11 mouse cellular contexts compared by ENCODE assay signal in genomic region chr8:119798965-119799264, GRCm38 (mm10). TPM values are rescaled to one million over a fixed set of nuclear protein-coding genes. Genes with fewer than 3 reads are reported as not detected.
DNase-seq lines count a peak whose midpoint lies in the region; ATAC-seq and TF ChIP-seq lines count a peak whose summit lies in the region.
"Had no signal": no experiment of that assay in that cellular context is flagged by ENCODE, and none has a peak within 500 bp of the region (broad histone marks: within the 10 kb centered on the region; RNA-seq: fewer than 3 reads in every experiment).

No protein-coding gene starts in this region.

- H3K4me2 ChIP-seq in lung, embryonic 14.5 days = peak overlapping the region; percentile 43
- H3K4me2 ChIP-seq in forebrain, embryonic 13.5 days = peak overlapping the region; percentile 42
- no peak overlapping the region for H3K4me2 ChIP-seq in intestine, embryonic 16.5 days (ENCODE audit: low read depth, low read length)
- peak overlapping the region; percentile 48 for H3K4me2 ChIP-seq in neural tube, embryonic 12.5 days (replicated peaks)

- ATAC-seq in lung, embryonic 14.5 days (ENCODE audit: insufficient read depth) = no peak; the same call in 1 of the 2 replicates
- no peak; the same call in 1 of the 2 replicates for ATAC-seq in forebrain, embryonic 13.5 days
- peak; percentile 24 for ATAC-seq in intestine, embryonic 16.5 days
- ATAC-seq in neural tube, embryonic 12.5 days (ENCODE audit: low FRiP score, low read depth) = peak; percentile 30; the same call in 1 of the 2 replicates
- no peak for ATAC-seq in erythroid progenitor cell, adult 5-6 weeks (replicated peaks; ENCODE audit: low FRiP score, poor library complexity, severe bottlenecking)
- ATAC-seq: Patski had no signal

- DNase-seq in lung, embryonic 14.5 days = no peak
- DNase-seq in lung, postnatal 36 days = no peak
- no peak for DNase-seq in cerebellum, adult 11-12 months
- DNase-seq in embryo, embryonic 9.5 days (ENCODE audit: extremely low spot score) = no peak
- DNase-seq: right cerebral cortex, postnatal 25 days had no signal

- peaks cover 5% of the 10 kb centered on the region for H3K4me1 ChIP-seq in lung, embryonic 14.5 days (ENCODE audit: insufficient read depth)
- H3K4me1 ChIP-seq in forebrain, embryonic 13.5 days = peaks cover 36% of the 10 kb centered on the region
- H3K4me1 ChIP-seq in intestine, embryonic 16.5 days (ENCODE audit: control insufficient read depth, insufficient read depth, low read length) = peaks cover 11% of the 10 kb centered on the region
- peaks cover 37% of the 10 kb centered on the region for H3K4me1 ChIP-seq in neural tube, embryonic 12.5 days

- no peak for TF ChIP-seq CTCF in lung, embryonic 14.5 days (IDR thresholded peaks at IDR 0.05; ENCODE audit: low read depth)

- no peaks in the 10 kb centered on the region for H3K9me3 ChIP-seq in lung, embryonic 14.5 days (ENCODE audit: low read depth, low read length)
- H3K9me3 ChIP-seq in forebrain, embryonic 13.5 days (replicated peaks) = no peaks in the 10 kb centered on the region
- H3K9me3 ChIP-seq in intestine, embryonic 16.5 days (ENCODE audit: control insufficient read depth, low read length) = no peaks in the 10 kb centered on the region
- H3K9me3 ChIP-seq in neural tube, embryonic 12.5 days = no peaks in the 10 kb centered on the region

- H3K4me3 ChIP-seq in lung, embryonic 14.5 days (ENCODE audit: low read depth, low read length) = no peak overlapping the region
- H3K4me3 ChIP-seq in forebrain, embryonic 13.5 days = no peak overlapping the region
- no peak overlapping the region for H3K4me3 ChIP-seq in intestine, embryonic 16.5 days (ENCODE audit: low read length)
- no peak overlapping the region for H3K4me3 ChIP-seq in neural tube, embryonic 12.5 days

- H3K9ac ChIP-seq in lung, embryonic 14.5 days = no peak overlapping the region
- H3K9ac ChIP-seq in forebrain, embryonic 13.5 days = no peak overlapping the region; the same call in 1 of the 2 replicates
- H3K9ac ChIP-seq in intestine, embryonic 16.5 days (ENCODE audit: low read depth, low read length) = no peak overlapping the region
- peak overlapping the region; percentile 26; the same call in 1 of the 2 replicates for H3K9ac ChIP-seq in neural tube, embryonic 12.5 days
- H3K9ac ChIP-seq: liver, embryonic 14.5 days had no signal

- H3K27ac ChIP-seq in lung, embryonic 14.5 days (ENCODE audit: low read depth) = no peak overlapping the region
- peak overlapping the region; percentile 86 for H3K27ac ChIP-seq in forebrain, embryonic 13.5 days
- no peak overlapping the region for H3K27ac ChIP-seq in intestine, embryonic 16.5 days (ENCODE audit: low read length)
- H3K27ac ChIP-seq in neural tube, embryonic 12.5 days = 0 out of 2 replicates have a peak overlapping the region, but pooled peaks have one; percentile 67
- H3K27ac ChIP-seq: liver, embryonic 14.5 days had no signal

- no peaks in the 10 kb centered on the region for H3K36me3 ChIP-seq in lung, embryonic 14.5 days (ENCODE audit: insufficient read depth)
- no peaks in the 10 kb centered on the region for H3K36me3 ChIP-seq in forebrain, embryonic 13.5 days (ENCODE audit: poor library complexity, severe bottlenecking)
- H3K36me3 ChIP-seq in intestine, embryonic 16.5 days (ENCODE audit: control insufficient read depth, insufficient read depth, low read length) = no peaks in the 10 kb centered on the region
- H3K36me3 ChIP-seq in neural tube, embryonic 12.5 days = no peaks in the 10 kb centered on the region

- WGBS in lung, embryonic 14.5 days = 51% methylated on average over 2 of the region's 2 CpGs
- 56% methylated on average over 2 of the region's 2 CpGs for WGBS in forebrain, embryonic 13.5 days
- 57% methylated on average over 2 of the region's 2 CpGs for WGBS in intestine, embryonic 16.5 days
- WGBS in neural tube, embryonic 12.5 days = 56% methylated on average over 2 of the region's 2 CpGs

- no peaks in the 10 kb centered on the region for H3K27me3 ChIP-seq in lung, embryonic 14.5 days (ENCODE audit: insufficient read depth, low read length)
- H3K27me3 ChIP-seq in forebrain, embryonic 13.5 days = no peaks in the 10 kb centered on the region
- H3K27me3 ChIP-seq in intestine, embryonic 16.5 days (replicated peaks; ENCODE audit: control insufficient read depth, insufficient read depth, low read length) = no peaks in the 10 kb centered on the region
- H3K27me3 ChIP-seq in neural tube, embryonic 12.5 days (replicated peaks) = no peaks in the 10 kb centered on the region
- H3K27me3 ChIP-seq: Patski had no signal

RNA-seq across cellular contexts. Expression of gene Tldc1, which starts 20.7 kb away (rescaled TPM):
- 9.7 and 10.3 TPM in 2 replicates for polyA plus RNA-seq in lung, embryonic 14.5 days (2014; fragmentation: Nextera tagmentation; extraction: Ambion mirVana)
- 11.6 and 14.4 TPM in 2 replicates for polyA plus RNA-seq in forebrain, embryonic 13.5 days (2015; fragmentation: Nextera tagmentation; extraction: Ambion mirVana)
- polyA plus RNA-seq in intestine, embryonic 16.5 days (2015; fragmentation: Nextera tagmentation; extraction: Ambion mirVana) = 17.8 and 18.1 TPM in 2 replicates
- 11.6 and 12.1 TPM in 2 replicates for polyA plus RNA-seq in neural tube, embryonic 12.5 days (2016; fragmentation: Nextera tagmentation; extraction: Ambion mirVana)
- 4.2 TPM in 1 of 2 replicates, not detected in the other for total RNA-seq in erythroid progenitor cell, adult 5-6 weeks (2015; ENCODE audit: low replicate concordance)
- 0.51 TPM in 1 of 2 replicates, not detected in the other for total RNA-seq in erythroid progenitor cell, adult 5-6 weeks (2017; ENCODE audit: low replicate concordance)

RNA-seq across cellular contexts. Expression of gene Cotl1, which starts 41.4 kb away (rescaled TPM):
- 201 and 204 TPM in 2 replicates for polyA plus RNA-seq in lung, embryonic 14.5 days (2014; fragmentation: Nextera tagmentation; extraction: Ambion mirVana)
- polyA plus RNA-seq in forebrain, embryonic 13.5 days (2015; fragmentation: Nextera tagmentation; extraction: Ambion mirVana) = 92.3 and 99.6 TPM in 2 replicates
- polyA plus RNA-seq in intestine, embryonic 16.5 days (2015; fragmentation: Nextera tagmentation; extraction: Ambion mirVana) = 248 and 262 TPM in 2 replicates
- polyA plus RNA-seq in neural tube, embryonic 12.5 days (2016; fragmentation: Nextera tagmentation; extraction: Ambion mirVana) = 219 and 263 TPM in 2 replicates
- total RNA-seq in erythroid progenitor cell, adult 5-6 weeks (2015; ENCODE audit: low replicate concordance) = 17.2 and 53.0 TPM in 2 replicates
- 60.7 and 71.3 TPM in 2 replicates for total RNA-seq in erythroid progenitor cell, adult 5-6 weeks (2017; ENCODE audit: low replicate concordance)

Comparison
In these comparisons a context has a peak if more than half of its experiments do, and no peak if none do; other contexts are left out.
1. ATAC-seq: peak in intestine, embryonic 16.5 days (single experiment) and neural tube, embryonic 12.5 days (single experiment); none in lung, embryonic 14.5 days (single experiment), forebrain, embryonic 13.5 days (single experiment) and erythroid progenitor cell, adult 5-6 weeks (single experiment).
2. H3K27ac ChIP-seq: peak in forebrain, embryonic 13.5 days (single experiment) and neural tube, embryonic 12.5 days (single experiment); none in lung, embryonic 14.5 days (single experiment) and intestine, embryonic 16.5 days (single experiment).